Mouse (Mus musculus) CH12.LX (cell line): ENCODE data around the gene Igf1r. TPM values are rescaled to one million over a fixed set of nuclear protein-coding genes. Genes with fewer than 3 reads are reported as not detected.

Source experiments
- DNase-seq: peaks from one replicate; pipeline ENCODE4 v3.0.0-alpha.2; 2013; ENCODE audit errors: extremely low read depth
- H3K27ac ChIP-seq: 2 replicates; pipeline ENCODE4 v1.5.1; 2012; ENCODE audit warnings: low read depth, mild to moderate bottlenecking, control low read depth, moderate library complexity; ENCODE audit not compliant: insufficient read depth
- H3K27me3 ChIP-seq: replicated peaks from 2 replicates; pipeline ENCODE3; 2012; ENCODE audit warnings: inconsistent platforms
- H3K36me3 ChIP-seq, 2 experiments: replicated peaks in 1 of 2; 2 replicates each; pipeline versions ENCODE3 to v1.6.1; 2012; ENCODE audit warnings: inconsistent platforms in 1 of 2, low read length in 1 of 2, mild to moderate bottlenecking in 1 of 2, mixed read lengths in 1 of 2, moderate library complexity in 1 of 2; ENCODE audit not compliant: control insufficient read depth in 1 of 2, insufficient read depth in 1 of 2
- H3K4me1 ChIP-seq, 2 experiments: 2 replicates each; pipeline ENCODE4 v1.6.1; 2012; ENCODE audit warnings: inconsistent platforms in 1 of 2, moderate library complexity in 1 of 2; ENCODE audit not compliant: insufficient read depth in 2 of 2, control insufficient read depth in 1 of 2
- H3K4me2 ChIP-seq: 2 replicates; pipeline ENCODE4 v1.6.1; 2012; ENCODE audit warnings: low read depth, mild to moderate bottlenecking, control low read depth; ENCODE audit not compliant: poor library complexity, insufficient read depth, severe bottlenecking
- H3K4me3 ChIP-seq, 3 experiments: fragments of 150-350 bp in 1 of 3; sonication (generic) in 1 of 3; replicated peaks in 1 of 3; 2 replicates each; pipeline versions ENCODE3 to v1.5.1; 2011 to 2012; ENCODE audit warnings: low read depth in 2 of 3, low read length in 2 of 3, mild to moderate bottlenecking in 2 of 3, moderate library complexity in 2 of 3, control low read depth in 1 of 3, improper control_type of control experiment in 1 of 3, inconsistent platforms in 1 of 3, mixed read lengths in 1 of 3; ENCODE audit not compliant: poor library complexity in 1 of 3
- H3K79me2 ChIP-seq: replicated peaks from 2 replicates; pipeline ENCODE4 v1.6.1; 2012; ENCODE audit warnings: mild to moderate bottlenecking, moderate library complexity; ENCODE audit not compliant: control insufficient read depth, poor library complexity, insufficient read depth, severe bottlenecking; ENCODE audit errors: extremely low read depth
- H3K9ac ChIP-seq: 2 replicates; pipeline ENCODE4 v1.6.1; 2012; ENCODE audit warnings: low read depth, mild to moderate bottlenecking, control low read depth, moderate library complexity; ENCODE audit not compliant: insufficient read depth
- H3K9me3 ChIP-seq: replicated peaks from 2 replicates; pipeline ENCODE3; 2012; ENCODE audit warnings: low read length, inconsistent platforms, mixed read lengths
- BHLHE40 ChIP-seq: IDR thresholded peaks from 2 replicates; pipeline ENCODE4 v1.6.1; 2011; ENCODE audit warnings: mild to moderate bottlenecking, low read depth, low read length, improper control_type of control experiment
- CHD1 ChIP-seq: IDR thresholded peaks from 2 replicates; pipeline ENCODE4 v1.6.1; 2012; ENCODE audit warnings: low read depth, low read length, improper control_type of control experiment, inconsistent platforms
- CHD2 ChIP-seq: IDR thresholded peaks from 2 replicates; pipeline ENCODE4 v1.6.1; 2011; ENCODE audit warnings: low read length, improper control_type of control experiment
- E2F4 ChIP-seq: IDR thresholded peaks from 2 replicates; pipeline ENCODE4 v1.6.1; 2011; ENCODE audit warnings: low read depth, low read length, improper control_type of control experiment; ENCODE audit not compliant: insufficient replicate concordance
- HCFC1 ChIP-seq: IDR thresholded peaks from 2 replicates; pipeline ENCODE4 v1.6.1; 2012; ENCODE audit warnings: low read depth, mild to moderate bottlenecking, inconsistent platforms, low read length, improper control_type of control experiment
- JUND ChIP-seq: conservative IDR thresholded peaks from 2 replicates; pipeline ENCODE4 v1.6.1; 2011; ENCODE audit warnings: low read depth, low read length, improper control_type of control experiment
- KAT2A ChIP-seq: IDR thresholded peaks from 2 replicates; pipeline ENCODE4 v1.6.1; 2012; ENCODE audit warnings: low read length, improper control_type of control experiment, inconsistent platforms; ENCODE audit not compliant: insufficient replicate concordance
- MAX ChIP-seq: IDR thresholded peaks from 2 replicates; pipeline ENCODE4 v1.6.1; 2011; ENCODE audit warnings: low read length, improper control_type of control experiment
- MAZ ChIP-seq: IDR thresholded peaks from 2 replicates; pipeline ENCODE4 v1.6.1; 2012; ENCODE audit warnings: low read depth, mild to moderate bottlenecking, inconsistent platforms, low read length, improper control_type of control experiment, moderate library complexity
- MEF2A ChIP-seq: IDR thresholded peaks from 2 replicates; pipeline ENCODE4 v1.6.1; 2014; ENCODE audit warnings: low read depth, mild to moderate bottlenecking, inconsistent platforms, low read length, improper control_type of control experiment, borderline replicate concordance
- MXI1 ChIP-seq: IDR thresholded peaks from 2 replicates; pipeline ENCODE4 v1.6.1; 2011; ENCODE audit warnings: mild to moderate bottlenecking, low read depth, low read length, improper control_type of control experiment
- MYC ChIP-seq: IDR thresholded peaks from 2 replicates; pipeline ENCODE4 v1.6.1; 2011; ENCODE audit warnings: low read depth, mild to moderate bottlenecking, improper control_type of control experiment, low read length
- POLR2A ChIP-seq: IDR thresholded peaks from 2 replicates; pipeline ENCODE4 v1.6.1; 2011; ENCODE audit warnings: low read depth, mild to moderate bottlenecking, improper control_type of control experiment, low read length
- POLR2AphosphoS2 ChIP-seq: IDR thresholded peaks from 2 replicates; pipeline ENCODE4 v1.6.1; 2011; ENCODE audit warnings: low read depth, low read length, improper control_type of control experiment
- RCOR1 ChIP-seq: conservative IDR thresholded peaks from 2 replicates; pipeline ENCODE4 v1.6.1; 2012; ENCODE audit warnings: low read depth, mild to moderate bottlenecking, inconsistent platforms, low read length, improper control_type of control experiment
- SIN3A ChIP-seq: IDR thresholded peaks from 2 replicates; pipeline ENCODE4 v1.6.1; 2012; ENCODE audit warnings: low read length, improper control_type of control experiment, inconsistent platforms
- TBP ChIP-seq: conservative IDR thresholded peaks from 2 replicates; pipeline ENCODE4 v1.6.1; 2011; ENCODE audit warnings: low read depth, low read length, improper control_type of control experiment
- TCF12 ChIP-seq: IDR thresholded peaks from 2 replicates; pipeline ENCODE4 v1.6.1; 2014; ENCODE audit warnings: low read depth, mild to moderate bottlenecking, inconsistent platforms, low read length, improper control_type of control experiment
- USF2 ChIP-seq: conservative IDR thresholded peaks from 2 replicates; pipeline ENCODE4 v1.6.1; 2011; ENCODE audit warnings: low read depth, low read length, improper control_type of control experiment
- ZC3H11A ChIP-seq: IDR thresholded peaks from 2 replicates; pipeline ENCODE4 v1.6.1; 2012; ENCODE audit warnings: low read depth, mild to moderate bottlenecking, inconsistent platforms, low read length, improper control_type of control experiment
- ZKSCAN1 ChIP-seq: IDR thresholded peaks from 2 replicates; pipeline ENCODE4 v1.6.1; 2012; ENCODE audit warnings: low read depth, inconsistent platforms, low read length, improper control_type of control experiment, borderline replicate concordance
- ZNF384 ChIP-seq: IDR thresholded peaks from 2 replicates; pipeline ENCODE4 v1.6.1; 2012; ENCODE audit warnings: low read depth, low read length, improper control_type of control experiment, inconsistent platforms
- dilution Hi-C: fragments of 300-500 bp; cut with MboI; formaldehyde crosslinking; loops from 2 replicates; pipeline ENCODE4 v1.14.3; 2020; ENCODE audit warnings: low sequenced_read_pairs; ENCODE audit not compliant: extremely low pct_unique_long_range_greater_than_20kb, extremely low pct_ligation_motif_present
- in situ Hi-C: fragments of 300-500 bp; cut with MboI; formaldehyde crosslinking; loops from 3 replicates; pipeline ENCODE4 v1.14.3; 2019; ENCODE audit warnings: low sequenced_read_pairs, low pct_ligation_motif_present, low pct_unique_long_range_greater_than_20kb, mixed read lengths
- polyA plus RNA-seq: library from polyadenylated mRNA; unstranded; fragments of >175 nt; gene quantifications from 2 replicates; pipeline ENCODE4 v1.2.1, GENCODE M21; 2012; ENCODE audit warnings: low read depth; ENCODE audit not compliant: insufficient read length
- total RNA-seq, 2 experiments: library from RNA; depleted of rRNA; stranded (reverse); fragments of 300-350 nt in 1 of 2; fragments of >200 nt in 1 of 2; gene quantifications; 2 replicates each; pipeline ENCODE4 v1.2.3; 2012 to 2014

Igf1r gene
- total and polyA plus RNA-seq, 3 experiments = 0.19 to 1.6 (median 0.29) TPM

DNA sequence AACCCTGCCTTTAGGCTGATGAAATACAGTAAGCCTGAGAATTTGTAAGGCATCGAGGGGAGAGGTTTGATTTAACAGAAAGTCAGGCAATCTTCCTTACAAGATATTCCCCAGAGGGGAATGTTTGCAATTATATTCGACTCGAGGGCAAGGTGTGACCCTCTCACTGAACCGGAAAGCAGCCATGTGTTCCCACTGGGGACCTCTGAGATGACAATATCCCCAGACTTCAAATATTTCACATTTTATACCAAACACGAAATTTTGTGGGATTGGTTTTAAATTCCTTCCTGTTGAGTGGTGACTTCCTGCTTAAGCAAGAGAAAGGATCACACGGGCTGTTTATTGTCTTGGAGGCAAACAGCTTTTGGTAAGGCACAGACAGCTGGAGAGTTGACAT, 314.1 kb downstream of the Igf1r start:
- Histone ChIP-seq H3K79me2 (no peaks in the 10 kb centered on the region), H3K36me3 (no peaks in the 10 kb centered on the region), H3K27ac (no peak overlapping the region), H3K4me3 (no peak overlapping the region), H3K4me1 (peaks cover 7 to 15% of the 10 kb centered on the region in 2 experiments), H3K9me3 (no peaks in the 10 kb centered on the region), H3K27me3 (no peaks in the 10 kb centered on the region), H3K9ac (no peak overlapping the region), H3K4me2 (no peak overlapping the region)
- dilution Hi-C loops = no loop called here
- in situ Hi-C loops = no loop called here
- DNase-seq = no peak
- TF ChIP-seq E2F4 (no peak), ZKSCAN1 (no peak), RCOR1 (no peak)

DNA sequence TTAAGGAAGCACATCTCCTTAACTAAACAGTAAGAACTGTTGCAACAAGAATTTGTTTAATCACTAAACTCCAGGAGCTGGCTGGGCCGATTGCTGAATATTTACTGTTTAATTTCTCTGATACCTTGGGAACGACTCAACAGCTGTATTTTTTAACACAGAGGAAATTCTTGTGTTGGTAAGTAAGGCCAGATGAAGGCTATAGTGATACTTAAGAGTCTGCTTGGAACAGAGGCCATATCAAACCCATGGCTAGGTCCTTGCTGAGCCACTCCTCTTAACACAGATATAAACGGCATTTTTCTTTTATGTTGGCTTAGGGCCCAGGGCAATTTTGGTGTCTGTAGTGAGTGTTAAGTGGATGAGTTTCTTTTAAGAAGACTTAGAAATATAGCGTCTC, 317.9 kb downstream of the Igf1r start:
- Histone ChIP-seq H3K36me3 (no peaks in the 10 kb centered on the region), H3K4me1 (peaks cover 0 to 10% of the 10 kb centered on the region in 2 experiments; a peak in 2 of 4 replicates), H3K9me3 (no peaks in the 10 kb centered on the region), H3K27me3 (no peaks in the 10 kb centered on the region), H3K4me3 (no peak overlapping the region), H3K27ac (no peak overlapping the region), H3K9ac (no peak overlapping the region), H3K4me2 (no peak overlapping the region), H3K79me2 (no peaks in the 10 kb centered on the region)
- no peak for TF ChIP-seq JUND
- no peak for TF ChIP-seq POLR2AphosphoS2
- TF ChIP-seq MXI1 = no peak
- no peak for TF ChIP-seq MEF2A
- TF ChIP-seq USF2 = no peak
- TF ChIP-seq KAT2A = no peak
- no peak for TF ChIP-seq BHLHE40
- no peak for TF ChIP-seq MAZ
- no peak for TF ChIP-seq TCF12
- no peak for TF ChIP-seq MAX
- TF ChIP-seq POLR2A = no peak
- TF ChIP-seq ZC3H11A = no peak
- no peak for TF ChIP-seq TBP
- TF ChIP-seq ZNF384 = no peak
- TF ChIP-seq MYC = no peak
- no peak for TF ChIP-seq SIN3A
- no peak for TF ChIP-seq HCFC1
- TF ChIP-seq CHD1 = no peak
- no peak for TF ChIP-seq CHD2
- no peak for TF ChIP-seq ZKSCAN1
- no peak for DNase-seq
- in situ Hi-C loops (no loop called here), dilution Hi-C loops (no loop called here)
